In the genomic region with DNA sequence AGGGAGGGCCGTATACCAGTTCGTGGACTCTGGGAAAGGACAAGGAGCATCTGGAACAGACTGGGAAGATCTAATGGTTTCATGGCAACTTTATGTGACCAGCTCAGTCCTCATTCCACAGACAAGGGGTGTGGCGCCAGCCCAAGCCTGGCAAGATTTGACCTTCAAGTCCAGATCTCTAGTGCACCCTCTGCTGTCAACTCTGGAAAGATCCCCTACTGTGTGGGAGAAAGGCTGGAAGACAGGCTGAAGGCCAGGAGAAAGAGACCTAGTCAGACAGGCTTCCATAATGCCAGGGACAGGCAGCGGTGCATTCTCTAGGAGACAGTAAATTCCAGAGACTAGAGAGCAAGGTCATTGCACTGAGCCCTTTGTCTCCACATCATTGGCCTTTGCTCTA, we compare ENCODE assay signal across 11 mouse cellular contexts. TPM values are rescaled to one million over a fixed set of nuclear protein-coding genes. Genes with fewer than 3 reads are reported as not detected.
DNase-seq lines count a peak whose midpoint lies in the region; ATAC-seq and TF ChIP-seq lines count a peak whose summit lies in the region.
"Had no signal": no experiment of that assay in that cellular context is flagged by ENCODE, and none has a peak within 500 bp of the region (broad histone marks: within the 10 kb centered on the region; RNA-seq: fewer than 3 reads in every experiment).

No protein-coding gene starts in this region.

- TF ChIP-seq POLR2A in heart, adult 2 months (IDR thresholded peaks at IDR 0.05; ENCODE audit: insufficient read depth, low read depth, low read length): no peak

- 78% methylated on average over 4 of the region's 4 CpGs for WGBS in heart, adult 2 months
- 70% methylated on average over 4 of the region's 4 CpGs for WGBS in heart, postnatal 0 days
- WGBS in liver, embryonic 14.5 days (ENCODE audit: insufficient replicate concordance): 71% methylated on average over 4 of the region's 4 CpGs
- 91% methylated on average over 4 of the region's 4 CpGs for WGBS in forebrain, embryonic 12.5 days
- 92% methylated on average over 4 of the region's 4 CpGs for WGBS in hindbrain, embryonic 13.5 days

- no peak overlapping the region; the same call in 1 of the 2 replicates for H3K9ac ChIP-seq in heart, adult 2 months (ENCODE audit: low read depth, low read length)
- peak overlapping the region; percentile 27 for H3K9ac ChIP-seq in heart, postnatal 0 days (replicated peaks; ENCODE audit: low read depth, low read length)
- peak overlapping the region; percentile 97 for H3K9ac ChIP-seq in liver, embryonic 14.5 days (replicated peaks)
- no peak overlapping the region for H3K9ac ChIP-seq in forebrain, embryonic 12.5 days
- H3K9ac ChIP-seq in hindbrain, embryonic 13.5 days: no peak overlapping the region
- H3K9ac ChIP-seq: forebrain, postnatal 0 days; stomach, embryonic 15.5 days had no signal

- DNase-seq in heart, adult 2 months: peak; percentile 43 to 50
- no peak for DNase-seq in heart, adult 11 months
- peak; percentile 41 for DNase-seq in adrenal gland, postnatal 14 days
- peak; percentile 72 for DNase-seq in heart, postnatal 0 days (ENCODE audit: low spot score)
- no peak for DNase-seq in liver, embryonic 14.5 days (ENCODE audit: low read depth in 3 of 3, low spot score in 3 of 3)
- no peak for DNase-seq in embryo, embryonic 10 days (ENCODE audit: low spot score)
- DNase-seq: forebrain, postnatal 0 days; layer of hippocampus, postnatal 36 days had no signal

- intact Hi-C loops in heart, adult 2 months (cut with DNase I): loop anchor here (5.0 kb wide), 1 partner anchor 76 kb away; no protein-coding TSS in a partner anchor

- no peaks in the 10 kb centered on the region; the same call in 1 of the 2 replicates for H3K4me1 ChIP-seq in heart, adult 2 months (ENCODE audit: control insufficient read depth, insufficient read depth, low read length)
- H3K4me1 ChIP-seq in heart, postnatal 0 days (ENCODE audit: control insufficient read depth, insufficient read depth): peaks cover 13% of the 10 kb centered on the region; the same call in 1 of the 2 replicates
- H3K4me1 ChIP-seq in liver, embryonic 14.5 days (replicated peaks; ENCODE audit: control insufficient read depth in 2 of 2, insufficient read depth in 2 of 2, low read length in 1 of 2): peaks cover 45 to 63% of the 10 kb centered on the region in 2 experiments
- peaks cover 15% of the 10 kb centered on the region for H3K4me1 ChIP-seq in forebrain, embryonic 12.5 days
- H3K4me1 ChIP-seq in hindbrain, embryonic 13.5 days (replicated peaks): peaks cover 20% of the 10 kb centered on the region

- ATAC-seq in heart, postnatal 0 days (ENCODE audit: insufficient read depth, low read depth): 0 out of 2 replicates have a peak, but pooled peaks have one; percentile 9
- no peak for ATAC-seq in liver, embryonic 14.5 days (ENCODE audit: insufficient read depth)
- no peak for ATAC-seq in forebrain, embryonic 12.5 days (ENCODE audit: low FRiP score)
- ATAC-seq in hindbrain, embryonic 13.5 days (ENCODE audit: low FRiP score): no peak
- ATAC-seq: forebrain, postnatal 0 days had no signal

- H3K4me3 ChIP-seq in heart, adult 2 months: peak overlapping the region; percentile 34; the same call in 1 of the 2 replicates
- H3K4me3 ChIP-seq in heart, postnatal 0 days (ENCODE audit: low read depth, low read length): peak overlapping the region; percentile 84; the same call in 1 of the 2 replicates
- H3K4me3 ChIP-seq in liver, embryonic 14.5 days (ENCODE audit: insufficient read depth in 1 of 2, low read depth in 2 of 2, low read length in 2 of 2): peak overlapping the region; percentile 73 to 96
- H3K4me3 ChIP-seq in forebrain, embryonic 12.5 days (replicated peaks): no peak overlapping the region
- no peak overlapping the region for H3K4me3 ChIP-seq in hindbrain, embryonic 13.5 days
- H3K4me3 ChIP-seq: stomach, embryonic 15.5 days had no signal

- peak overlapping the region; percentile 84 for H3K27ac ChIP-seq in heart, adult 2 months
- H3K27ac ChIP-seq in heart, postnatal 0 days (ENCODE audit: low read depth): peak overlapping the region; percentile 93
- H3K27ac ChIP-seq in liver, embryonic 14.5 days: peak overlapping the region; percentile 85
- no peak overlapping the region for H3K27ac ChIP-seq in forebrain, embryonic 12.5 days
- H3K27ac ChIP-seq in hindbrain, embryonic 13.5 days: no peak overlapping the region
- H3K27ac ChIP-seq: stomach, embryonic 15.5 days had no signal

- no peaks in the 10 kb centered on the region for H3K79me2 ChIP-seq in heart, adult 2 months (replicated peaks; ENCODE audit: control insufficient read depth, insufficient read depth, low read length)

- no peaks in the 10 kb centered on the region for H3K36me3 ChIP-seq in heart, adult 2 months (ENCODE audit: control insufficient read depth, insufficient read depth, low read length)
- H3K36me3 ChIP-seq in heart, postnatal 0 days (replicated peaks; ENCODE audit: control insufficient read depth, insufficient read depth, low read length): no peaks in the 10 kb centered on the region
- no peaks in the 10 kb centered on the region for H3K36me3 ChIP-seq in liver, embryonic 14.5 days (replicated peaks; ENCODE audit: control insufficient read depth, insufficient read depth, low read depth)
- no peaks in the 10 kb centered on the region for H3K36me3 ChIP-seq in forebrain, embryonic 12.5 days (replicated peaks)
- H3K36me3 ChIP-seq in hindbrain, embryonic 13.5 days: no peaks in the 10 kb centered on the region
- H3K36me3 ChIP-seq: stomach, embryonic 15.5 days had no signal

- peak; percentile 64 for TF ChIP-seq CTCF in heart, adult 2 months (IDR thresholded peaks at IDR 0.05)
- peak; percentile 36 for TF ChIP-seq CTCF in heart, postnatal 0 days (IDR thresholded peaks at IDR 0.05; ENCODE audit: low read depth)
- peak; percentile 69 for TF ChIP-seq CTCF in liver, embryonic 14.5 days (IDR thresholded peaks at IDR 0.05; ENCODE audit: low read depth)

- TF ChIP-seq EP300 in heart, adult 2 months (IDR thresholded peaks at IDR 0.05; ENCODE audit: insufficient read depth, low read depth, low read length): 0 out of 2 replicates have a peak, but pooled peaks have one; percentile 51
- TF ChIP-seq EP300 in heart, postnatal 0 days (IDR thresholded peaks at IDR 0.05; ENCODE audit: low read depth): no peak
- peak; percentile 24; the same call in 1 of the 2 replicates for TF ChIP-seq EP300 in liver, embryonic 14.5 days (IDR thresholded peaks at IDR 0.05; ENCODE audit: low read depth)

- no peaks in the 10 kb centered on the region; the same call in 1 of the 2 replicates for H3K9me3 ChIP-seq in heart, postnatal 0 days (replicated peaks; ENCODE audit: control insufficient read depth, low read length)
- H3K9me3 ChIP-seq in liver, embryonic 14.5 days (ENCODE audit: control insufficient read depth, low read length): no peaks in the 10 kb centered on the region
- no peaks in the 10 kb centered on the region for H3K9me3 ChIP-seq in forebrain, embryonic 12.5 days
- H3K9me3 ChIP-seq in hindbrain, embryonic 13.5 days: no peaks in the 10 kb centered on the region
- H3K9me3 ChIP-seq: stomach, embryonic 15.5 days had no signal

- H3K27me3 ChIP-seq in heart, adult 2 months (ENCODE audit: control insufficient read depth, insufficient read depth, low read length): no peaks in the 10 kb centered on the region
- H3K27me3 ChIP-seq in heart, postnatal 0 days (ENCODE audit: control insufficient read depth, insufficient read depth, low read length): no peaks in the 10 kb centered on the region
- H3K27me3 ChIP-seq in liver, embryonic 14.5 days (ENCODE audit: control insufficient read depth, insufficient read depth, low read length): no peaks in the 10 kb centered on the region
- H3K27me3 ChIP-seq in forebrain, embryonic 12.5 days: peaks cover 64% of the 10 kb centered on the region
- peaks cover 55% of the 10 kb centered on the region for H3K27me3 ChIP-seq in hindbrain, embryonic 13.5 days

- H3K4me2 ChIP-seq in heart, postnatal 0 days (ENCODE audit: low read depth, low read length): peak overlapping the region; percentile 100
- H3K4me2 ChIP-seq in liver, embryonic 14.5 days (ENCODE audit: low read depth): peak overlapping the region; percentile 93
- H3K4me2 ChIP-seq in forebrain, embryonic 12.5 days: no peak overlapping the region
- no peak overlapping the region for H3K4me2 ChIP-seq in hindbrain, embryonic 13.5 days
- H3K4me2 ChIP-seq: stomach, embryonic 15.5 days had no signal

RNA-seq across cellular contexts. Expression of gene Cited4, which starts 2.2 kb away (rescaled TPM):
- 10 to 100 TPM; 31.6 to 52.2 TPM for total RNA-seq in heart, adult 2 months (2021)
- 39.9 and 51.2 TPM in 2 replicates for polyA plus RNA-seq in heart, adult 2 months (2012; rRNA removed)
- 8.7 and 10.5 TPM in 2 replicates for total RNA-seq in adrenal gland, postnatal 14 days (2021)
- total RNA-seq in heart, postnatal 0 days (2014; rRNA removed; ENCODE audit: low replicate concordance): 106 and 123 TPM in 2 replicates
- 51.0 and 74.0 TPM in 2 replicates for polyA plus RNA-seq in heart, postnatal 0 days (2015; fragmentation: Nextera tagmentation; extraction: Ambion mirVana)
- 79.1 and 109 TPM in 2 replicates for polyA plus RNA-seq in liver, embryonic 14.5 days (2012; rRNA removed)
- polyA plus RNA-seq in liver, embryonic 14.5 days (2014; fragmentation: Nextera tagmentation; extraction: Ambion mirVana): 76.6 and 95.2 TPM in 2 replicates
- polyA plus RNA-seq in forebrain, embryonic 12.5 days (2016; fragmentation: Nextera tagmentation; extraction: Ambion mirVana): 4.2 and 4.8 TPM in 2 replicates
- 0.61 and 0.93 TPM in 2 replicates for polyA plus RNA-seq in hindbrain, embryonic 13.5 days (2015; fragmentation: Nextera tagmentation; extraction: Ambion mirVana)

Comparison
In these comparisons a context has a peak if more than half of its experiments do, and no peak if none do; other contexts are left out.
1. DNase-seq: peak in heart, adult 2 months (2 of 2), adrenal gland, postnatal 14 days (single experiment) and heart, postnatal 0 days (single experiment); none in heart, adult 11 months (single experiment), liver, embryonic 14.5 days (0 of 3) and embryo, embryonic 10 days (single experiment).
2. H3K9ac ChIP-seq: peak in heart, postnatal 0 days (single experiment) and liver, embryonic 14.5 days (single experiment); none in heart, adult 2 months (single experiment), forebrain, embryonic 12.5 days (single experiment) and hindbrain, embryonic 13.5 days (single experiment).
3. H3K27ac ChIP-seq: peak in heart, adult 2 months (single experiment), heart, postnatal 0 days (single experiment) and liver, embryonic 14.5 days (single experiment); none in forebrain, embryonic 12.5 days (single experiment) and hindbrain, embryonic 13.5 days (single experiment).
4. H3K4me3 ChIP-seq: peak in heart, adult 2 months (single experiment), heart, postnatal 0 days (single experiment) and liver, embryonic 14.5 days (2 of 2); none in forebrain, embryonic 12.5 days (single experiment) and hindbrain, embryonic 13.5 days (single experiment).
5. H3K4me2 ChIP-seq: peak in heart, postnatal 0 days (single experiment) and liver, embryonic 14.5 days (single experiment); none in forebrain, embryonic 12.5 days (single experiment) and hindbrain, embryonic 13.5 days (single experiment).
6. Peak in every context shown above with its lines, with median percentiles within 50 percentile points of each other: CTCF ChIP-seq.